Mouse (Mus musculus): ENCODE data around the gene Prkab2.

DNA sequence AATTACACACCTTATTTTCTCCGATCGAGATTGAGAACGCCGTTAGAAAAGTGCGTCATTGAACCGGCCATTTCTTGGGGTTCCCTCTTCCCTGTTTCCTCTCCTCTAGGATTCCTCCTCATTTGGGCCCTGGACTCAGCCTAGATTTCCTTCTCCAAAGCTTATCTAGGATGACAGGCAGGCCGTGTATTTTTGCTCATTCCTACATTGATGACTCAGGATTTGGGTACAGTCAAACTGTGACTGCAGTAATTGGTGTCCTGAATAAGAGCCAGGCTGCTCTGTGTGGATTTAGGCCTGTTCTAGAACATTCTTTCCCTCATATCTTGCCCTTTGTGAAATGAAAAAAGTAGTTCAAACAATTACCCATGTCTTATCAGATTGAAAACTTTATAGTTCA is 1.8 kb downstream of the Prkab2 start:
- no peak for TF ChIP-seq CTCF (IDR thresholded peaks at IDR 0.05; ENCODE audit: low read depth, low read length)
- no peak for TF ChIP-seq TAL1 (conservative IDR thresholded peaks at IDR 0.05; ENCODE audit: low read depth, low read length)
